20 mouse cellular contexts compared by ENCODE assay signal in genomic region chr5:101032147-101032900, GRCm38 (mm10).
DNase-seq lines count a peak whose midpoint lies in the region; ATAC-seq lines count a peak whose summit lies in the region.
"Had no signal": no experiment of that assay in that cellular context is flagged by ENCODE, and none has a peak within 500 bp of the region (broad histone marks: within the 10 kb centered on the region; RNA-seq: fewer than 3 reads in every experiment).

No protein-coding gene starts in this region.

- H3K4me3 ChIP-seq in forebrain, embryonic 12.5 days (replicated peaks): no peak overlapping the region
- H3K4me3 ChIP-seq in forebrain, embryonic 11.5 days (ENCODE audit: low read depth, low read length): no peak overlapping the region
- H3K4me3 ChIP-seq in midbrain, embryonic 11.5 days (ENCODE audit: low read depth, low read length): no peak overlapping the region
- no peak overlapping the region for H3K4me3 ChIP-seq in midbrain, embryonic 10.5 days
- H3K4me3 ChIP-seq in midbrain, embryonic 13.5 days (replicated peaks): no peak overlapping the region
- H3K4me3 ChIP-seq in neural tube, embryonic 15.5 days (replicated peaks): no peak overlapping the region
- H3K4me3 ChIP-seq: embryonic facial prominence, embryonic 15.5 days; gastrocnemius, adult 2 months; heart, embryonic 10.5 days; liver, embryonic 13.5 days had no signal

- H3K9me3 ChIP-seq in forebrain, embryonic 12.5 days: no peaks in the 10 kb centered on the region
- H3K9me3 ChIP-seq in forebrain, embryonic 11.5 days (ENCODE audit: control insufficient read depth, low read length): no peaks in the 10 kb centered on the region
- H3K9me3 ChIP-seq in midbrain, embryonic 11.5 days (ENCODE audit: control insufficient read depth, low read length): no peaks in the 10 kb centered on the region
- no peaks in the 10 kb centered on the region for H3K9me3 ChIP-seq in midbrain, embryonic 10.5 days (replicated peaks)
- H3K9me3 ChIP-seq in midbrain, embryonic 13.5 days: no peaks in the 10 kb centered on the region
- H3K9me3 ChIP-seq in neural tube, embryonic 15.5 days (replicated peaks): no peaks in the 10 kb centered on the region
- H3K9me3 ChIP-seq: embryonic facial prominence, embryonic 15.5 days; heart, embryonic 10.5 days; liver, embryonic 13.5 days had no signal

- peak overlapping the region; percentile 5; the same call in 1 of the 2 replicates for H3K27ac ChIP-seq in forebrain, embryonic 12.5 days
- H3K27ac ChIP-seq in forebrain, embryonic 11.5 days (ENCODE audit: low read depth, low read length): no peak overlapping the region
- H3K27ac ChIP-seq in midbrain, embryonic 11.5 days (ENCODE audit: low read depth, low read length): no peak overlapping the region
- H3K27ac ChIP-seq in midbrain, embryonic 10.5 days (replicated peaks): no peak overlapping the region
- peak overlapping the region; percentile 37; the same call in 1 of the 2 replicates for H3K27ac ChIP-seq in midbrain, embryonic 13.5 days
- H3K27ac ChIP-seq in neural tube, embryonic 15.5 days (replicated peaks): peak overlapping the region; percentile 48; the same call in 1 of the 2 replicates
- H3K27ac ChIP-seq: embryonic facial prominence, embryonic 15.5 days; gastrocnemius, adult 2 months; heart, embryonic 10.5 days; liver, embryonic 13.5 days had no signal

- WGBS in forebrain, embryonic 12.5 days: 42% methylated on average over 12 of the region's 12 CpGs
- WGBS in forebrain, embryonic 11.5 days: 63% methylated on average over 12 of the region's 12 CpGs
- 67% methylated on average over 12 of the region's 12 CpGs for WGBS in midbrain, embryonic 11.5 days
- WGBS in midbrain, embryonic 10.5 days: 75% methylated on average over 12 of the region's 12 CpGs
- 43% methylated on average over 12 of the region's 12 CpGs for WGBS in midbrain, embryonic 13.5 days
- WGBS in neural tube, embryonic 15.5 days: 30% methylated on average over 12 of the region's 12 CpGs

- 0 out of 2 replicates have a peak, but pooled peaks cover 8% of the 10 kb centered on the region for H3K4me1 ChIP-seq in forebrain, embryonic 12.5 days
- peaks cover 3% of the 10 kb centered on the region; the same call in 1 of the 2 replicates for H3K4me1 ChIP-seq in forebrain, embryonic 11.5 days (replicated peaks; ENCODE audit: control insufficient read depth, insufficient read depth, low read length)
- H3K4me1 ChIP-seq in midbrain, embryonic 11.5 days (ENCODE audit: control insufficient read depth, insufficient read depth, low read length): no peaks in the 10 kb centered on the region
- no peaks in the 10 kb centered on the region for H3K4me1 ChIP-seq in midbrain, embryonic 10.5 days
- peaks cover 11% of the 10 kb centered on the region; the same call in 1 of the 2 replicates for H3K4me1 ChIP-seq in midbrain, embryonic 13.5 days (replicated peaks)
- H3K4me1 ChIP-seq in neural tube, embryonic 15.5 days: peaks cover 17% of the 10 kb centered on the region
- H3K4me1 ChIP-seq: embryonic facial prominence, embryonic 15.5 days; heart, embryonic 10.5 days; liver, embryonic 13.5 days had no signal

- intact Hi-C loops in heart, postnatal 14 days (cut with DNase I): no loop called here

- DNase-seq in forebrain, embryonic 11.5 days (ENCODE audit: low spot score): no peak
- DNase-seq in midbrain, embryonic 11.5 days (ENCODE audit: low spot score, missing footprints): no peak
- DNase-seq in midbrain, embryonic 10.5 days (ENCODE audit: low spot score): no peak
- DNase-seq in cerebellum, postnatal 4 days (ENCODE audit: low spot score in 2 of 2): no peak
- DNase-seq in heart, postnatal 14 days: no peak
- DNase-seq: adrenal gland, postnatal 36 days; cerebellum, adult 18-20 months; kidney, adult 9 months; kidney, postnatal 4 days; liver, embryonic 13.5 days; lung, adult 2 months; lung, postnatal 14 days; thymus, postnatal 14 days had no signal

- H3K27me3 ChIP-seq in forebrain, embryonic 12.5 days: 0 out of 2 replicates have a peak, but pooled peaks cover 6% of the 10 kb centered on the region
- no peaks in the 10 kb centered on the region for H3K27me3 ChIP-seq in forebrain, embryonic 11.5 days (ENCODE audit: control insufficient read depth, insufficient read depth, low read length)
- no peaks in the 10 kb centered on the region for H3K27me3 ChIP-seq in midbrain, embryonic 11.5 days (ENCODE audit: control insufficient read depth, insufficient read depth, low read length)
- 0 out of 2 replicates have a peak, but pooled peaks cover 6% of the 10 kb centered on the region for H3K27me3 ChIP-seq in midbrain, embryonic 10.5 days (ENCODE audit: low read depth, poor library complexity, severe bottlenecking)
- H3K27me3 ChIP-seq in midbrain, embryonic 13.5 days: 0 out of 2 replicates have a peak, but pooled peaks cover 5% of the 10 kb centered on the region
- H3K27me3 ChIP-seq in neural tube, embryonic 15.5 days (replicated peaks): peaks cover 4% of the 10 kb centered on the region; the same call in 1 of the 2 replicates
- H3K27me3 ChIP-seq: embryonic facial prominence, embryonic 15.5 days; liver, embryonic 13.5 days had no signal

- no peak overlapping the region for H3K4me2 ChIP-seq in forebrain, embryonic 12.5 days
- H3K4me2 ChIP-seq in forebrain, embryonic 11.5 days (ENCODE audit: low read depth, low read length, severe bottlenecking): no peak overlapping the region
- H3K4me2 ChIP-seq in midbrain, embryonic 11.5 days: no peak overlapping the region
- H3K4me2 ChIP-seq in midbrain, embryonic 13.5 days (replicated peaks): no peak overlapping the region
- H3K4me2 ChIP-seq in neural tube, embryonic 15.5 days: no peak overlapping the region
- H3K4me2 ChIP-seq: embryonic facial prominence, embryonic 15.5 days; liver, embryonic 13.5 days had no signal

- no peaks in the 10 kb centered on the region for H3K36me3 ChIP-seq in forebrain, embryonic 12.5 days (replicated peaks)
- H3K36me3 ChIP-seq in forebrain, embryonic 11.5 days (ENCODE audit: control insufficient read depth, insufficient read depth, low read length): no peaks in the 10 kb centered on the region
- no peaks in the 10 kb centered on the region for H3K36me3 ChIP-seq in midbrain, embryonic 11.5 days (ENCODE audit: control insufficient read depth, insufficient read depth, low read length)
- H3K36me3 ChIP-seq in midbrain, embryonic 10.5 days: no peaks in the 10 kb centered on the region
- H3K36me3 ChIP-seq in midbrain, embryonic 13.5 days: no peaks in the 10 kb centered on the region
- no peaks in the 10 kb centered on the region for H3K36me3 ChIP-seq in neural tube, embryonic 15.5 days
- H3K36me3 ChIP-seq: embryonic facial prominence, embryonic 15.5 days; heart, embryonic 10.5 days; liver, embryonic 13.5 days had no signal

- peak; percentile 76; the same call in 1 of the 2 replicates for ATAC-seq in forebrain, embryonic 12.5 days (ENCODE audit: low FRiP score)
- ATAC-seq in forebrain, embryonic 11.5 days (replicated peaks; ENCODE audit: low FRiP score): no peak
- peak; percentile 58; the same call in 1 of the 2 replicates for ATAC-seq in midbrain, embryonic 11.5 days (ENCODE audit: low FRiP score)
- ATAC-seq in midbrain, embryonic 13.5 days: peak; percentile 81
- peak; percentile 65 for ATAC-seq in neural tube, embryonic 15.5 days (ENCODE audit: low FRiP score)
- ATAC-seq: intestine, embryonic 16.5 days had no signal

- H3K9ac ChIP-seq in forebrain, embryonic 12.5 days: no peak overlapping the region
- no peak overlapping the region for H3K9ac ChIP-seq in forebrain, embryonic 11.5 days (ENCODE audit: low read length)
- H3K9ac ChIP-seq in midbrain, embryonic 11.5 days (ENCODE audit: low read length): no peak overlapping the region
- no peak overlapping the region for H3K9ac ChIP-seq in midbrain, embryonic 13.5 days (replicated peaks)
- no peak overlapping the region for H3K9ac ChIP-seq in neural tube, embryonic 15.5 days (replicated peaks)
- H3K9ac ChIP-seq: embryonic facial prominence, embryonic 15.5 days; liver, embryonic 13.5 days had no signal

Comparison
In these comparisons a context has a peak if more than half of its experiments do, and no peak if none do; other contexts are left out.
1. H3K27ac ChIP-seq: peak in forebrain, embryonic 12.5 days (single experiment), midbrain, embryonic 13.5 days (single experiment) and neural tube, embryonic 15.5 days (single experiment); none in forebrain, embryonic 11.5 days (single experiment), midbrain, embryonic 11.5 days (single experiment) and midbrain, embryonic 10.5 days (single experiment).